Mouse (Mus musculus): ENCODE data around the gene Tmem63c. TPM values are rescaled to one million over a fixed set of nuclear protein-coding genes. Genes with fewer than 3 reads are reported as not detected.

Tmem63c gene
- total RNA-seq, 1 experiment from 2014 or later = not detected

DNA sequence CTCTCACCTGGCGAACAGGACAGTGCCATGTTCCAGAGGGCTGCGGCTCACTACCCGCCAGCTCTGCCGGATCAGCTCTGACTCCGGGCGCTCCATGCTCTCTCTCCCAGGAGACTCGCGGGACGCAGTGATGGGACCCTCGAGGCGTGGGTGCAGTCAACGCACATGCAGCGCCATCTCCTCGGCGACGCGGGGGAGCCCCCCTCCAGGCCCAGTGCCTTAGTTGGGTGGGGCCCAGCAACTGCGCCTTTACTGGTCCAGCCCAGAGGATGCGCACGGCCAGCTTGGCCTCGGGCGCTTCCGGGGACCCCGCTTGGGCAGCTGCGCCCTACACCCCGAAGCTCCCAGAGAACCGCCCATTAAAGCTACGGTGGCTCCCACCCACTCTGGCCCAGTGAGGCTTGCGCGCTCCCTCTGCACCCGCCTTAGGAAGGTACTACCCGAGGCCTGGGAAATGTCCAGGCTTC, 81.1 kb downstream of the Tmem63c start, which contains the start of gene Ngb:
Ngb (minus strand) TSS at position 375 of the 467 bp plus-strand sequence.
- ATAC-seq (ENCODE audit: extremely low read depth, insufficient number of reproducible peaks, low FRiP score, poor library complexity, severe bottlenecking) = no peak

DNA sequence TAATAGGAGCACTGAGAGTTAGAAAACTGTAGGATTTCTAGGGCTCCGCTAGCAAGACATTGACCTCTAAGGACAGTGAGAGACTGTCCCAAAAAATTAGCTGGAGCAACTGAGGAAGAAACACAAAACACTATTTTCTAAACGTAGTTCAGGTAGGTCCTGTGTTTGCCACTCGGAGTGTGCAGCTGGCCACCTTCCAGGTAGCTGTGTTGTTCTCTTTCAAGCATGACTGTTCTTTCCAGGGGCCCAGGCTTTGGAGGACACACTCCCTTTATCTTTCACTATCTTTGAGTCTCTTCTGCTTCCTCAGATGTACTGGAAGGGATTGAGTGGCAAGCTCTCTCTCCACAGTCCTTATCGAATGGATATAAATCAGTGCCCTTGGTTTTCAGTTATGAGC, 82.3 kb downstream of the Tmem63c start:
- ATAC-seq (ENCODE audit: extremely low read depth, insufficient number of reproducible peaks, low FRiP score, poor library complexity, severe bottlenecking) = no peak

DNA sequence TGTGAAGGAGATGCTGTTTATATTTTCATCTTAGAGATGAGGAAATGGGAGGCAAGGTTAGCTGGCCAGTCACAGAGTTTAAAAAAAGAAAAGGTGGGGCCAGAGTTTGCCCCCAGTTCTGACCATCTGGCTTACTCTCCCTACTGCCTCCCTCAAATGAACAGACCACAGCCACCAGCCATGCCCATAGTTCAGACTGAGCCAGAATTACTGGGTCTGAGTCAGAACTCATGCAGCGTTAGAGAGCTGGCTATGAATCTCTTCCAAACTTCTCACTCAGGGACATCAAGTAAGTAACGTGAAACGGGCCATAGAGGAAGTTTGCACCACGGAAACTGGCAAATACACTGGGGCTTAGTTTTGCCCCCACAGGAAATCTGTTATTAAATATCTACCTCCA, 83.7 kb downstream of the Tmem63c start:
- no peak for ATAC-seq (ENCODE audit: extremely low read depth, insufficient number of reproducible peaks, low FRiP score, poor library complexity, severe bottlenecking)

DNA sequence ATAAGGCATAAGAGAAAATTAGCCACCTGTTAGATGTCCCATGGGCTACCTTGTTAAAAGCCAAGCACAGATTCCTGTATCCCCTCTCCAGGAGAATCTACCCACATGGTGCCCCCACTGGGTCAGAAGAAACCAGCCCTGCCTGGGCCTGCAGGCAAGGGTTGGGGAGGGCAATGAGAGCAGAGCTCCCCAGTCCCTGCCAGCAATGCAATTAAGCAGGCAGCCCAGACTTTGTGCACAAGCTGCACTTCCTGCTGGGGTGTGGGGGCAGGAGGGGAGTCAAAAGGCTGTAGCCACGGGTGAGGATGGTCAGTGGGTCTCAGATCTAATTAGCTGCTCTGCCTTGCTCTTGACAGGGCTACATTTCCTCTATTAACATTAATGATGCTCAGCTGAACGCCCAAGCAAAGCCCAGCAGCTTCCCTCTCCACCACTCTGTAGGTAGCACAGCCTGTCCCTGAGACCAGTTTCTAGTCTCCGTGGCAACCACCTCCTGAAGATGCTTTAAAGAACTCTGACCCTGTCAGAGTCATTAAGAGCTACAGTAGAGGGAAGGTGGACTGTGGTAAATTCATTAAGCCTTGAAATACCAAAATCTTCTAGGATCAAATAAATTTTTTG, 86.3 kb downstream of the Tmem63c start:
- no peak for ATAC-seq (ENCODE audit: extremely low read depth, insufficient number of reproducible peaks, low FRiP score, poor library complexity, severe bottlenecking)

DNA sequence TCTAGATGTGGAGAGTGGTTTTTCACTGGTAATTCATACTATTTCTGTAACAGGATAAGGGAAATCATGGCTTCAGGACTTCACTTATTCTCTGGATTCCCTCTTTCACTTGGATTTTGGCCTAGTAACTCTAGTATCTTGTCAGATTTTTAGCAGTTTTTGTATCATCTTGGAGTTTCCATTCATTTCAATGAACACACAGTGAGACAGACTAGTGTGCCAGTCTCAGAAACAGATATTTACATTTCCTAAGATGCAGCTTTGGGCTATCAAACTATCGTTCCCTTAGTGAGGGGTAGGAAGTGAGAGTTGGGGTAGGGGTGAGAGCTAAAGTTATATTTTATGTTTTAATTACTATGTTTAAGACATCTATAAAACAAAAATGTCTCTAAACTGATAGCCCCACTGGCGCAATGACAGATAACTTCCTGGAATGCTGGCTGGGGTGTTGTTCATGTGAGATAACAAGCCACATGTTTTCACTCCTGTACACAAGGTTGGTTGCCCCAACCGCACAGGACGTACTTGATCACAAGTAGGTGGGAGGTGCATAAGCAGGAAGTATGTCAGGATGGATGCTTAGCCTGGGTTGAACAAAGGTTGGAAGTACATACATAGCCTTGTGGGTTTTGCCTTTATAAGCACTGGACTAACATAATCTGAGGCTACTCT, 100.9 kb downstream of the Tmem63c start:
- no peak for ATAC-seq (ENCODE audit: extremely low read depth, insufficient number of reproducible peaks, low FRiP score, poor library complexity, severe bottlenecking)

DNA sequence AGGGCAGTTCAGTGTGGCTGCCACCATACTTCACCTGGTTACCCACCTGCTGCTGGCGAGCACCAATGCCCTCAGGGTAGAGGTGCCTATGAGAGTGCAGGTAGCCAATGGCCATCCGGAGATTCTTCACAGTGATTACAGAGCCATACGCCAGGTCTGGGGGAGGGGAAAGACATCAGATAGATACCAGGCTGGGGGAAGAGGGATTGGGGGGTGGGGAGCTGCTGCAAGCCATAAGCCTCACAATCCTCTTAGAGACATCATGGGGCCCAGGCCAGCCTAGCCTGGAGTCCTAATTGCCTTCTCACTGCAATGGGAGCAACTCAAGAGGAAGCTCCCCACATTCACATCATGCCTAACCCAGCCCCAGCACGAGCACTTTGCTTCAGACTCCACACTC, 106.1 kb downstream of the Tmem63c start:
- ATAC-seq (ENCODE audit: extremely low read depth, insufficient number of reproducible peaks, low FRiP score, poor library complexity, severe bottlenecking) = no peak

DNA sequence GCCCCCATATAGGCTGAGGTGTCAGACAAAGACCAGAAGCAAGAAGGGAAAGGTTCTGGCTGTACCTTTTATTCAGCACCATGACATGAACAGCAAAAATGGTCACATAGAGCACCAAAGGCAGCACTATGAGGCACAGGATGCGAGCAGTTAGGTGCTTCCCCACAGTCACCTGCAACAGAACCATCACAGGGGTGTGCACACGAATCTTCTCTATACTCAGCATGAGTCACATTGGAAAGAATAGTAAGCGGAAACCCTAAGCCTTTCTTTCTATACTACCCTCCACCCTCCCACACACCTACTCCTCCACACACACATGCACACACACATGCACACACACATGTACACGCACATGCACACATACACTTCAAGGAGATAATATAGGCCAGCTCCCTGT, 109.1 kb downstream of the Tmem63c start:
- no peak for ATAC-seq (ENCODE audit: extremely low read depth, insufficient number of reproducible peaks, low FRiP score, poor library complexity, severe bottlenecking)

DNA sequence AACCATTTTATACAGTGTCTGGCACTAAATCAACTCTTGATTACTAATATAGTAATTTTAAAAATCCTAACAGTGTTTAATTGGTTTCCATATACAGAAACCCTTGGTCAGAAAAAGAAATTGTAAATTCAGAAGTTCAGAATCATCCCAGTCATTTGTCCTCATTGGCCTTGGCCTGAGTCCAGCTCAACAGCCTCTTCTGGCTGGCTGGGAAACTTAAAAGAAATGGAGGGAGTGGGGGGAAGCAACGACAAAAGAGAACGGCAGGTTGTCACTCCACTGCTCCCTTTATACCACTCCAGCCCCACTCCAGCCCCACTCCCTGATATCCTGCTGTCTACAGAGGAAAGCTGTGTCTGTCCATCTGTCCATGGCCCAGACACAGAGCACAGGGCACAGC, 110.0 kb downstream of the Tmem63c start:
- no peak for ATAC-seq (ENCODE audit: extremely low read depth, insufficient number of reproducible peaks, low FRiP score, poor library complexity, severe bottlenecking)

DNA sequence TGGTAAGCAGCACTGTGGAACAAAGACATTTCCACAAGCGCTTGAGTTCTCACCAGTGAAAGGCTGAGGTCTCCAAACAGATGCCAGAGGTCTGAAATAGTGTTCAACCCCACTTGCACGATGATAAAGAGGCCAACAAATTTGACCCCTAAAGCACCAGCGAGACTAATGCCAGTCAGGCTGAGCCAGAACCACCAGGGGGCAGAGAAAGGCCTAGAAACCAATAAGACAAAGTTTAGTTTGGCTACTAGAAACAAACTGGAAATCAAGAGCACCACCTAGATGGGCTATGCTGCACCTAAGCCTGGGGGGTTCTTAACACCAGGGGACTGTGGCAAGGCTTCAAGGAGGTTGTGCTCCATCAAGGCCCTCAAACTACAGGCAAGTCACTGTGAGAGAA, 110.5 kb downstream of the Tmem63c start:
- ATAC-seq (ENCODE audit: extremely low read depth, insufficient number of reproducible peaks, low FRiP score, poor library complexity, severe bottlenecking) = peak; percentile 44; the same call in 1 of the 2 replicates

DNA sequence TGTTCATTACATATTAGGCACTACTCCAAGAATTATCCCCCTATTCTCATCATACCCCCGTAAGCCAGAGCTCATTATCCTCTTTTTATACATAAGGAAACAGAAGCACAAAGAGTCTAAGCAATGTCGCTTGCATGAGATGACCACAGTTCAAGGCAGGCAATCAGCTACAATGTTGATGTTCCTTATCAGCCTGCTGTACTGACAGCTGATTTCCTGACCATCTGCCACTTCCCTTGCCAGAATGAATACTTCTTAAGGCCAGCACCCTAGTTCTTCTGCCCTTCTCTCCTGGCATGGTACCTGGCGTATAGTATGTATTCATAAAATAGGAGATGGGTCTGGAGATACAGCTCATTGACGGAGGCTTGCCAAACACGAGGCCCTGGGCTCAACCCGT, 111.1 kb downstream of the Tmem63c start:
- ATAC-seq (ENCODE audit: extremely low read depth, insufficient number of reproducible peaks, low FRiP score, poor library complexity, severe bottlenecking) = no peak

DNA sequence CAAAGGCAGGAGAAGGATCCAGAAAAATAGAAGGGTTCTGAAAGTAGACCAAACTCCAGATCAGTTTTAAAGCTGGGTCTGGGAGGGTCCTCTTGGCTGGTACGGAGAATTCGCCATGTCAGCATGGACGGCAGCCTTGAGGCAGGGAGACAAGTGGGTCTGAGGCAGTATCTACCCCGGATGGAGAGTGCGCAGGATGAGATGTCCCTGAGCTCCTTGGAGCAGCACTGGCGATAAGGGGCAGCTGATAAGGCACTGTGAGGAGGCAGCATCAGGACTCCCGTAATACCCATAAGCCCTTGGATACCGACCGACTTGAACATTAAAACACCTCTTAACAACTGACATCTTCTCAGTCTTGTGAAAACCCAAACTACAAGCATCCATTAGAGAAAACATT, 111.6 kb downstream of the Tmem63c start:
- no peak for ATAC-seq (ENCODE audit: extremely low read depth, insufficient number of reproducible peaks, low FRiP score, poor library complexity, severe bottlenecking)

DNA sequence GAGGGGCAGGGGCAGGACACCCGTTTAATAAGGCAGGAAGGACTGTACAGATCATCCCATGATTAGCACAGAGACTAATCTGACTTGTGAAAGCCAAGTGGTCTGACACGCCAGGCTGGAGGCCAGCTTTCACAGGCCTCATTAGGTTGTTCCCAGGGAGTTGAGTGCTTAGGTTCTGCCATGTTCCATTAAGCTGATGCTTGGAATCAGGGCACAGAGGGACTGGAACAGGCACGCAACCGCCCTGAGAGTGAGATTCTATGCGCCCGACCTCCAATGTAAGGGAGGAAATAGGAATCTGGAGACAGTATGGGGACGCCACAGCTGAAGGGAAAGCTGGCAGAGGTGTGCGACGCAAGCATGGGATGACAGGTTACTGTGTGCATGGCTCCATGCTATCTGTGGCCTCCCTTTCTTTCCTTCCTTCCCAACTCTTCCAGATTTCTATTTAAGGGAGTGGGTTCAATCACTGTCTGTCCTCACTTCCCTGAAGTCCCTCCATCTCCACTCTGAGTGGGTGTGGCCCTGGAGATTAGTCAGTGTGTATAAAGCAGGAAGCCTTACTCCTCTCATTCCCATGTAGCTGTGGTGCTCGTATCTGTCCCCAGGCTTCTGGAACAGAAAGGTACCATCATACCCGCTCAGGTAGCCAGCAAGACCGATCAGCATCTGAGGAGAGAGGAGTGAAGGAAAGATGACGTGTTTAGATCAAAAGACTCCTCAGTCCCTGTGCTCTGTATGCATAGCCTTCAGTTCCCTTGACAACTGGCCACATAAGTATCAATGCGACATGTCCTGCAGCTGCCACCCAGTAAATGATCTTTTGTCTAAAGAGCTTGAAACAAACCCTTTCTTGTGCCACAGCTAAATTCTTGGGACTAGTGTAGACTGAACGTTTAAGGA, 116.5 kb downstream of the Tmem63c start:
- no peak for ATAC-seq (ENCODE audit: extremely low read depth, insufficient number of reproducible peaks, low FRiP score, poor library complexity, severe bottlenecking)

DNA sequence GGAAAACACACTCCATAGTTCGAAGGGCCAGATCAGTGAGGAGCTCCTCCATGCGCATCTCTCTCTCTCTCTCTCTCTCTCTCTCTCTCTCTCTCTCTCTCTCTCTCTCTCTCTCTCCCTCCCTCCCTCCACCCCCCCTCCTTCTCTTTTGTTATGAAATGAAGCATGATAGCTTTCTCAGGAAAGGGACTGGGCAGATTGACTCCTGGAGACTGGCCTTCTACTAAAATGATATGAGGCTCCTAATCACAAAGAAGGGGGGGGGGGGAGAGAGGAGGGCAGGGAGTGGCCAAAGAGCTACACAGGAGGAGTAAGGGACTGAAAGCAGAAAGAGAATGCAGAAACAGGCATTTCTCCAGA, 117.2 kb downstream of the Tmem63c start:
- ATAC-seq (ENCODE audit: extremely low read depth, insufficient number of reproducible peaks, low FRiP score, poor library complexity, severe bottlenecking) = no peak

DNA sequence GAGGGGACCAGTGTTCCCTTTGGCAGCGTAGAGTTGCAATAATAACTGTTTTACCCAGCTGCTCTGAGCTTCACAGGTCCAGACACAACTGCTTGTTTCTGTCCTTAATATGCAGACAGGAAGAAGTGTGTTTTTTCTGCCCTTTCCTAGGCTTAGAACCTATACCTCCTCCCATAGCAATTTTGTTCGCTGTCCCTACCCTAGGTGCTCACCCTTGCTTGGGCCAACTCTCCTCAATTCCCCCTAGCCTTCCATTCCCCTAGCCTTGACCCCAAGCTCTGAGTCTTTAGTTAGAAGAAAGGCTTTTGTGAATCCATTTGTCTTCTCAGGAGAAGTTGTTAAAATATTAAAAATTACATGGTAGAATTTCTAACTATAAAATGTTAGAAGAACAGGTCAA, 117.6 kb downstream of the Tmem63c start:
- ATAC-seq (ENCODE audit: extremely low read depth, insufficient number of reproducible peaks, low FRiP score, poor library complexity, severe bottlenecking) = no peak

Other genes with a start within 250 kb of the Tmem63c start
- 22.7 and 23.0 TPM in 2 replicates for gene Irf2bpl, start 136.5 kb upstream of the Tmem63c start, total RNA-seq (2017)
- 20.4 and 21.2 TPM in 2 replicates for gene Cipc, start 74.3 kb upstream of the Tmem63c start, total RNA-seq (2017)
- gene Zdhhc22, start 30.9 kb upstream of the Tmem63c start, total RNA-seq (2017) = not detected in 2 replicates
- not detected in 2 replicates for gene Ngb, start 81.2 kb downstream of the Tmem63c start, total RNA-seq (2017)
- 6.9 and 10.2 TPM in 2 replicates for gene Gstz1, start 125.8 kb downstream of the Tmem63c start, total RNA-seq (2017)
- 4.2 and 8.1 TPM in 2 replicates for gene Pomt2, start 126.6 kb downstream of the Tmem63c start, total RNA-seq (2017)
- 2.0 and 3.5 TPM in 2 replicates for gene Samd15, start 178.4 kb downstream of the Tmem63c start, total RNA-seq (2017)
- gene Tmed8, start 179.1 kb downstream of the Tmem63c start, total RNA-seq (2017) = 43.3 and 44.7 TPM in 2 replicates
- 16.8 and 20.3 TPM in 2 replicates for gene Noxred1, start 217.4 kb downstream of the Tmem63c start, total RNA-seq (2017)
- gene Vipas39, start 244.9 kb downstream of the Tmem63c start, total RNA-seq (2017) = 50.5 and 52.8 TPM in 2 replicates
- gene Ahsa1, start 245.1 kb downstream of the Tmem63c start, total RNA-seq (2017) = 113 and 118 TPM in 2 replicates